Mouse (Mus musculus): Measurements from ENCODE around the gene Tank. TPM values are rescaled to one million over a fixed set of nuclear protein-coding genes. Genes with fewer than 3 reads are reported as not detected.
A peak's percentile ranks its signal among the peaks of the same experiment; 100 is the strongest.

The Tank gene
- total RNA-seq, 2 experiments from 2014 or later, result 20.8 to 21.9 TPM

DNA sequence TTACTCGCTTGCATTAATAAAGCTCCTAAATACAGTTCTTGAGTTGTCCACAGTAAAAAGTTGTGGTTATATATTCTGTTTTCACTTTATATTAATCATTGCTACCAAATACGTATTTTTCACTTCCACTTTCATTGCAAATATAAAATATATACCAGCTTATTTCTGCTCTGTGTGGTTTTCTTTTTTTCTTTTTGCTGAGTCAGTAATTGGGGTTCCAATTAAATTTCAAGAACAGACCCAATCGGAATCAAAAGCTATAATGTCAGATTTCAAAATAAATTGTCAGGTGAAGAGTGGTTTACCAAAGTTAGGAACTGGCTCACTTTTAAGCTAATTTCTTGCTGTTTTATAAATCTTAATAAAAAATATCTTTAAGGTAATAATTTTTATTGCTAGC is 73.3 kb downstream of the Tank start:
- intact Hi-C loops (cut with DNase I), result no loop called here
- DNase-seq, result no peak

DNA sequence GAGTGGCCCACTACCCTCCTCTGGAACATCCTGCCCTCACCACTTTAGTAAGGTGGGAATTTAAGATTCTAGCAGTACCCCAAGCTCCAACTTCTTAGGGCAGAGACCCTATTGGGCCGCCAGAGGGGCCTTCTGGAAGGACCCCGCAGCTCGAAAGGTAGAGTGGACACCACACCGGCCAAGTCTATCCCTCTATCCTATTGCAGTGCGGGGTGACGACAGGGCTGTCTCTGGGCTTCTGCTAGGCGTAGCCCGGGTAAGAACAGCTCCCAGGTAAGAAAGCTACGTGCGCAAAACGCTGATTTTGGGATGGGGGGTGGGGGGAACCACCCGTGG is 76.6 kb downstream of the Tank start:
- DNase-seq, result no peak
- intact Hi-C loops (cut with DNase I), result no loop called here

DNA sequence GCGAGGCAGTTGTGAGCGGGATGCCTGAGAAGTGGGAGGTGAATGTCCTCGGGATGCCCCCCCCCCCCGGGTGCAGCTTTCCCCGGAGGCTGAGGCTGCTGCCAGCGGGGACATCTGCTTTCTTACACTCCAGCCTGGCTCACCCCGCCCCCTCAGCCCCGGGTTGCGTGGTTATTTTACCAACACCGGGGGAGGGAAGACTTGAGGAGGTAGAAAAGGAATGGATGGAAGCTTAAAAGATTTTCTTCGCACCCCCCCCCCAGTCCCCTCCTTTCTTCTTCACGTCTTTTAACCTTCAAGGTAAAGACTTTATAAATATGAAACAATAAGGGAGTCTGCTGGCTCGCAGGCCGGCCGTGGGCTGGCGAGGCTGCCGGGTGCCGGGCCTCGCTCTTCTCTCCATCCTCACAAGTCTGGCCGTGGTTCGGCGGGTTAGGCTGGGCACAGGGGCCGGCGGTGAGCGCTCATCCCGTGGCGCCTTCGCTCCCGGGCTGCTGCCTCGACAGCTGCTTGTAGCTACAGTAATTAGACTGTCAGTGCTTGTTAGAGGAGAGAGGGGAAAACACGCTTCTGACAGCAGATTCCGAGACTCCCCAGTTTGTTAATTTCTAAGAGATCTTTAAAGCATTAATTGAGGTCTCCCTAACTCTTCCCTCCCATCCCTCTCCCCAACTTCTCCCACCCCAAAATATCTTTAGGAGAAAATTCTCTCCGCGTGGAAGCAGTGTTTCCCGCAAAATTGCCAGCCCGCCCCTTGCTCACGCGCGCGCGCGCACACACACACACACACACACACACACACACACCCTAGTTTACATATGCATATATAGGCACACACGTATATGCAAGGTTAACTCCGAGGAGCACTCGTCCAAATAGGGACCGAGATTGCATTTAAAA is 77.2 kb downstream of the Tank start:
- intact Hi-C loops (cut with DNase I), result no loop called here
- peak; percentile 24 to 28 for DNase-seq

DNA sequence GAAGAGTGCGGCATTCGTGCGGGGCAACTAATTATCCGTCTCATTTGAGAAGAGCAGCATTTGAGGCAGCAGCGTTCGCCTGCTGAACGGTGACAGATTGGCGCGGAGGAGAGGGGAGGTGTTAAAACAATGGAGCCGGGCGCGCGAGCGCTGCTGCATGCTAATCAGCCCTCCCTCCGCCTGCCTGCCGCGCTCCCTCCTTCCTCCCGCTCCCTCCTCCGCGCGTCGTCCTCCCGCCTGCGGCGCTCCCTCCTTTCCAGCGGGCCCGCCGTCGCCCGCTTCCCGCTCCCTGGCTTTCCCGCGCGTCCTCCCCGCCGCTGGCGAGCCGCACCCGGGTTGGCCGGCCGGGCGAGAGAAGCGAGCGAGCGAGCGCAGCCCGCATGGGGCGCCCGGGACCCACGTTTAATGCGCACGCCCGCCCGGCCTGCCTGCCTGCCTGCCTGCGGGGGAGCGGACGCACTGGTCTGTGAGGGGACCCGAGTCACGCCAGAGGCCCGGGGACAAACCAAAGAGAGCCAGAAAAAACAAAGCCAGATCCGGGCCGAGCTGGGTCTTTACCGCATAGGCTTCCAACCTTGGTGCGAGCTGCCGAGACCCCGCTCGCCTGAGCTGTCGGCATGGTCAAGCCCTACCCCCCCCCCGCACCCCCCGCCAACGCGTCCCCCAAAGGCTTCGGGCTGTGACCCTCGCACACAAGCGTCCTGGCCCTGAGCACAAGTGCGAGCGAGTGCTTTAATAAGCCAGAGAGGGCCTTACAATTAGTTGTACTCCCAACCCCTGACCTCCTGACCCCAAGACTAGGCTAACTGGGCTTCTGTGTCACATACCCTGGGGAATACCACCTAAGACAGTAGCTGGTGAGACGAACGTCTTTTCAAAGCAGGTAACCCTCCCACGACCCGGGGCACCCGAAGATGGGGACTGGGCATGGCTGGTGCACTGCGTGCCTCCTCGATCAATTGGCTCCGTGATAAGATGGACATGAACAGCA is 78.3 kb downstream of the Tank start:
- intact Hi-C loops (cut with DNase I), result no loop called here
- peak; percentile 64 to 65 for DNase-seq

DNA sequence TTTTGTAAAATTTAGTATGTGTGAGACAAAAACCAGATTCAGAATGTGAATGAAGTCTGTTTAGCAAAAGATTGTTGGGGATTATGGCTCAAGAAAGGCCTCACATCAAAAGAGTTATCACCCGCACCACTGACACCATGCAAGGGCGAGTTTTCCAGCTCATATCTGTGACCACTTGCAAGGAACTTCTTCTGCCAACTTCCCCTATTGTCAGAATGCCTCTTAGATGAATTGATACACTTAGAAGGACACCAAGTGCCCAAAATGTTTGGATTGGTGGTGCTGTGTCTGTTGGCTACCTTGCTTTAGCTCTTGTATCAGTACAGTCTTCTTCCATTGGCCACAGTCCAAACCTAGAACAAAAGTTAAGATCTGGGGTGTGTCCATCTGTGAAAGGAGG is 80.9 kb downstream of the Tank start:
- intact Hi-C loops (cut with DNase I), result no loop called here
- DNase-seq, result no peak

DNA sequence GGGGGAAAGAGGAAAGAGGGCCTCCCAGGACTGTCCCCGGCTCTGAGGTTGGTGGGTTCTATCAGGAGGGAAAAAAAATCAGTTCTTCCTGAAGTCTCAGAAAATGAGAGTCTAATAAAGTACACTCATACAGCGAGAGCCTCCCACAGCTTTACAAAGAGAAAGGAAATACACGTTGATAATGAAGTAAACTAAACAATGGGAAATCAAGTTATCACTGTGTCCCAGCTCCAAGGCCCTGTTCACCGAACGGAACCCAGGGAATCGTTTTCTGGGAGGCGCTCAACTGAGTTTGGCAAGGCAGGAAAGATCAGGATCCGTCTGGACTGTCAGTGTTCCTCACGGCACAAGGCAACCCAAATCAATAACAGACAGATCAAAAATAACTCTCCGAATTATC is 84.4 kb downstream of the Tank start:
- peak in 1 of 2 experiments; percentile 9 for DNase-seq
- intact Hi-C loops (cut with DNase I), result no loop called here

DNA sequence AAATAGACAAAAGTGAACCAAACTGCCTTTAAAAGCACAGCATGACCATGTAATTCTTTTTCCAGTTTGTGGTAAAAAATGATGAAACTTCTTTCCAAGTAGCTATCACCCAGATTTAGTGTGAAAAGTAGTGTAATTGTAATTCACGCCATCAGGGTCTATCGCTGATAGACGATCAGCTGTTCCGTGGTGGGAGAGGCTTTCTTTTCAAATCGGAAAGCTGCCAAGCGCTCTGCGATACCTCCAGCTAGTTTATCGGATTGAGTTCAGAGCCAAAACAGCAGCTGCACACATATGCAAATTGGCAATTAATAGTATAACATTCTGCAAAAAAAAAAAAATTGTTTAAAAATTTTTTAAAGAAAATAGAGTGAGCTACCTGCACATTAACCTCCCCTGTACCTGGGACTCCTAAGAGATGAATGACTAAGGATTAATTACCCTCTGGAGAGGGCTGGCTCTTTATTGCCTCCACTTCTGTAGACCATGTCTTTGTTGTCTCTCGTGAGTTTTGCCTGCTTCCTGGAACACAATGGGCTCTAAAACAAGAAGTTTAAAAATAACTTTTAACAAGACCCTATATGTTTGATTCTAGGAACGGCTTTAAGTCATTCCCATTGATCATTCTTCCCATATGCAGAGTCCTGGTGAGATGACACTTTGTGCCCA is 85.3 kb downstream of the Tank start:
- DNase-seq, result no peak
- intact Hi-C loops (cut with DNase I), result no loop called here

DNA sequence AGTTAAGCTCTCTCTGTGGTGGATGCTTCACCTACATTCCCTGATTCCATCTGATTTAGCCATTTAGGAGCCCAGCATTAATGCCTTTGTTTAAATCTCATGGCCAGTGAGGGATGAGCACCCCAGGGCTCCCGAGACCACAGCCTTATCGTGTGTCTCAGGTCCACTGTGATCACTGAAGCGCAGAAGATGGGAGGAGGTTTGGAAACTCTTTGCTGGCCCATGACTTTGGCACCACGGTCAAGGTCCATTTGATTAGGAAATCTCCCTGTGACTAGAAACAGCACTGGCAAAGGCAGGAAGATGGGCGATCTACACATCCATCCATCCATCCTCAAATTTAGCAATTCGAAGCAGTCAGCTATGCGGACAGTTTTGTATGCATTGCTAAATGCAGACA is 89.0 kb downstream of the Tank start:
- intact Hi-C loops (cut with DNase I), result loop anchor here (5.0 kb wide), 1 partner anchor 145 kb away; no protein-coding TSS in a partner anchor

DNA sequence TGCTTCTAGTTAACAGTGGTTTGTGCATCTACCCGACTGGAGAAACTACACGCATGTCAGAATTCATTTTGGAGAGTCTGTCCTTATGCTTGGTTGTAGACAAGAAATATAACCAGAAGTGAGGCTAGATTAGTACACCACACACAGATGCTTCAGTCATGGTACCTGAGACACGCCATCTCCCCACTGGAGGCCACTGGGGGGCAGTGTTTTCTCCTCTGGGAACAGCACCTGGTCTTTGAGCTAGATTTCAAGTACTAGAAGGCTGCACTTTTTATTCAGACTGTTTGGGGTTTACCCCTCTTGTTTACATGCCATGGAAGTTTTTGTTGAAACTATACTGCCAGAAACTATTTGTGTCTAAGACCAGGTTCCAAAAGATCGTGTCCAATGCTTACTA is 89.9 kb downstream of the Tank start:
- intact Hi-C loops (cut with DNase I), result loop anchor here (2.0 to 5.0 kb wide), 2 partner anchors 144 to 301 kb away; no protein-coding TSS in a partner anchor
- peak; percentile 41 to 71 for DNase-seq

More for the DNA sequence above, 89.0 kb downstream of the Tank start:
- DNase-seq, result no peak

DNA sequence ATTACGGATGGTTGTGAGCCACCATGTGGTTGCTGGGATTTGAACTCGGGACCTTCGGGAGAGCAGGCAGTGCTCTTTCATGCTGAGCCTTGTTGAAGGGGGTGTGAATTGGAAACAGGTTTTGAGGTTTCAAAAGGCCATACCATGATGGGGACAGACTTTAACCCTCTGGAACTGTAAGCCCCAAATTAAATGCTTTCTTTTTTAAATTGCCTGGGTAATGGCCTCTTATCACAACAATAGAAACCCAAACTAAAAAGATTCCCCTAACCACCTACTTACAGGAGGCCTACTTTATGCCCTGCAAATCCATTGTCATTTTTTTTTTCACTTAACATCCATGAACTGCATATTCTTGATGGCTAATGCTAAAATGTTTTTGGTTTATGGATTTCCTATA is 96.2 kb downstream of the Tank start:
- intact Hi-C loops (cut with DNase I), result no loop called here

DNA sequence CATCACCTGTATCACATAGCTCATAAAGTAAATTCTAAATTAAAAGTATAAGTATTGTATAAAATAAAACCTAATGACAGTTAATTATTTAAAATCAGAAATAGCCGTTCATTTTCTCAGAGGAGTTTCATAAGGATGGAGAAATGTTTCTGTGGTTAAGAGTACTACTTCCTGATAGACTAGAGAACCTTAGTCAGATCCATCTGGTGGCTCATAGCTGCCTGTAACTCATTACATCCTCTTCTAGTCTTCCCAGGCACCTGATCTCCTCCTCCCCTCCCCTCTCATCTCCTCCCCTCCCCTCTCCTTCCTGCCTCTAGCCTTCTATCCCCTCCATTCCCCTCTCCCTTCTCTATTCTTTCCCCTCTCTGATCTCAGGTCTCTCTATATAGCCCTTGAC is 103.2 kb downstream of the Tank start:
- DNase-seq, result no peak
- intact Hi-C loops (cut with DNase I), result no loop called here

More for the DNA sequence above, 96.2 kb downstream of the Tank start:
- no peak for DNase-seq

DNA sequence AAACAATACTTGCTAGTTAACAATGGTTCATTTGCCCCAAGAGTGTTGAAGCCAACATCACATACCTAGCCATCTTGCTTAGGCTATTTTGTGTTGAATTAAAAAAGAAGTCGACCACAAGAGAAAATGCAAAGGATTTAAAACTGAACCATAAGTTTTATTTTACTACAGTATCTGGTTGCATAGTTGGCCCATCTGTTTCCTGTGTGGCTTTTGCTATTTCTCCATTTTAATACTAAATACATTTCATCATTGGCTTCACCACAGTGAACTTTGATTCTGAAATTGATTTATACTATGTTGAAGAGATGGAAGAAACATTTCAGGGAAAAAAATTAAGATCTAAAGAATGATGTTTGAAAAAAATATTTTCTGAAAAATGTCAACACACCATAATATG is 108.1 kb downstream of the Tank start:
- no peak for DNase-seq
- intact Hi-C loops (cut with DNase I), result no loop called here

DNA sequence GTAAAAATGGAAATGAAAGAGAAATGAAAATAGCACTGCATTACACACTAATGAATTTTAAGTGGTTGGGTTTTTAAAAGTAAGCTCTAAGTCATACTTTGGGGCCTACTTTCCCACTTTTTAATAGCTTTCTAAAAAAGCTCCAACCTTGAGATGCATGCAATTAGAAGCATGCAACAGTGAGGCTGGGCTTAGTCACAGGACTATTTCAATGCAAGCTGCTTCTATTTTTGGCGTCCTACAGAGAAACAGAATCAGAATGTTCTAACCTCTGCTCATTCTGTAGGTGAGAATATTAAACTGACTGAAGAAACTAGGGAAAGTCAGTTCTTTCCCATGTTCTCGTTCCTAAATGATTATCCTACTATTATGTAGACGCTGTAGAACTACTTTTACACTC is 110.7 kb downstream of the Tank start:
- intact Hi-C loops (cut with DNase I), result no loop called here
- no peak for DNase-seq

Other genes starting within 250 kb of the Tank start
- 10 to 100 TPM; 74.8 to 82.0 TPM for gene Psmd14, start 133.1 kb downstream of the Tank start, total RNA-seq (2021)
- not detected for gene Tbr1, start 224.3 kb downstream of the Tank start, total RNA-seq (2021)